16 mouse cellular contexts compared by ENCODE assay signal in genomic region chr11:86678957-86679356, GRCm38 (mm10). TPM values are rescaled to one million over a fixed set of nuclear protein-coding genes. Genes with fewer than 3 reads are reported as not detected.
DNase-seq lines count a peak whose midpoint lies in the region; TF ChIP-seq lines count a peak whose summit lies in the region.
"Had no signal": no experiment of that assay in that cellular context is flagged by ENCODE, and none has a peak within 500 bp of the region (broad histone marks: within the 10 kb centered on the region; RNA-seq: fewer than 3 reads in every experiment).

No protein-coding gene starts in this region.

- no peaks in the 10 kb centered on the region for H3K27me3 ChIP-seq in thymus, adult 2 months (ENCODE audit: control insufficient read depth, insufficient read depth, low read length)
- H3K27me3 ChIP-seq: forebrain, embryonic 12.5 days; limb, embryonic 13.5 days had no signal

- no peaks in the 10 kb centered on the region; the same call in 1 of the 2 replicates for H3K36me3 ChIP-seq in thymus, adult 2 months (ENCODE audit: control insufficient read depth, insufficient read depth, low read length)
- H3K36me3 ChIP-seq: limb, embryonic 13.5 days had no signal

- DNase-seq in lung, adult 18-20 months: peak; percentile 26 to 52
- no peak for DNase-seq in lung, postnatal 14 days
- DNase-seq in kidney, adult 8-10 months: peak; percentile 60 to 71
- peak; percentile 64 to 71 for DNase-seq in kidney, postnatal 25 days
- no peak for DNase-seq in adrenal gland, adult (ENCODE audit: inconsistent age in 2 of 2, low spot score in 1 of 2)
- DNase-seq in layer of hippocampus, adult 2 months (ENCODE audit: low spot score in 2 of 2): no peak
- DNase-seq in thymus, adult 2 months: no peak
- DNase-seq: adrenal gland, adult 8-10 months; cerebellum, adult 2 months; heart, adult 18-20 months; midbrain, embryonic 14.5 days; thymus, postnatal 4 days had no signal

- no peak for TF ChIP-seq CTCF in layer of hippocampus, adult 2 months (conservative IDR thresholded peaks at IDR 0.05)
- TF ChIP-seq CTCF in thymus, adult 2 months (IDR thresholded peaks at IDR 0.05; ENCODE audit: borderline replicate concordance, control insufficient read depth, extremely low read depth, insufficient read depth, low read length, poor library complexity): no peak

- no peak for TF ChIP-seq POLR2A in thymus, adult 2 months (IDR thresholded peaks at IDR 0.05; ENCODE audit: control insufficient read depth, extremely low read depth, insufficient read depth, low read length, poor library complexity)

- no peak overlapping the region; the same call in 1 of the 2 replicates for H3K27ac ChIP-seq in layer of hippocampus, adult 2 months
- H3K27ac ChIP-seq in thymus, adult 2 months (ENCODE audit: control insufficient read depth, insufficient read depth, low read length): no peak overlapping the region
- H3K27ac ChIP-seq: forebrain, embryonic 12.5 days; hindbrain, embryonic 14.5 days; left cerebral cortex, adult 2 months; limb, embryonic 13.5 days had no signal

- WGBS in thymus, adult 2 months: 92% methylated on average over 5 of the region's 5 CpGs

- H3K4me3 ChIP-seq in layer of hippocampus, adult 2 months: no peak overlapping the region
- H3K4me3 ChIP-seq in thymus, adult 2 months (ENCODE audit: control insufficient read depth, insufficient read depth, low read length): no peak overlapping the region
- H3K4me3 ChIP-seq: forebrain, embryonic 12.5 days; left cerebral cortex, adult 2 months; limb, embryonic 13.5 days had no signal

- H3K4me1 ChIP-seq in thymus, adult 2 months (replicated peaks; ENCODE audit: control insufficient read depth, insufficient read depth, low read length): no peaks in the 10 kb centered on the region

RNA-seq across cellular contexts. Expression of gene Vmp1, which starts 4.7 kb away (rescaled TPM):
- total RNA-seq in layer of hippocampus, adult 2 months (2021): 100 to 1,000 TPM; 111 to 139 TPM
- 33.3 and 36.7 TPM in 2 replicates for polyA plus RNA-seq in thymus, adult 2 months (2012; rRNA removed)

RNA-seq across cellular contexts. Expression of gene Ptrh2, which starts 4.8 kb away (rescaled TPM):
- total RNA-seq in layer of hippocampus, adult 2 months (2021): 10 to 100 TPM in 1 of 2 experiments, 1 to 10 TPM in 1; 9.0 to 10.1 TPM
- 4.3 and 5.2 TPM in 2 replicates for polyA plus RNA-seq in thymus, adult 2 months (2012; rRNA removed)

Comparison
In these comparisons a context has a peak if more than half of its experiments do, and no peak if none do; other contexts are left out.
1. DNase-seq: peak in lung, adult 18-20 months (2 of 2), kidney, adult 8-10 months (2 of 2) and kidney, postnatal 25 days (2 of 2); none in lung, postnatal 14 days (single experiment), adrenal gland, adult (0 of 2), layer of hippocampus, adult 2 months (0 of 2) and thymus, adult 2 months (single experiment).